Mouse (Mus musculus) thymus, adult 18-20 months (tissue): ENCODE data around the gene Cacnb1.

Source experiments
- DNase-seq, 2 experiments: peaks; one replicate each; pipeline ENCODE4 v3.0.0; 2022; ENCODE audit warnings: mixed read lengths in 2 of 2

Gene Cacnb1

DNA sequence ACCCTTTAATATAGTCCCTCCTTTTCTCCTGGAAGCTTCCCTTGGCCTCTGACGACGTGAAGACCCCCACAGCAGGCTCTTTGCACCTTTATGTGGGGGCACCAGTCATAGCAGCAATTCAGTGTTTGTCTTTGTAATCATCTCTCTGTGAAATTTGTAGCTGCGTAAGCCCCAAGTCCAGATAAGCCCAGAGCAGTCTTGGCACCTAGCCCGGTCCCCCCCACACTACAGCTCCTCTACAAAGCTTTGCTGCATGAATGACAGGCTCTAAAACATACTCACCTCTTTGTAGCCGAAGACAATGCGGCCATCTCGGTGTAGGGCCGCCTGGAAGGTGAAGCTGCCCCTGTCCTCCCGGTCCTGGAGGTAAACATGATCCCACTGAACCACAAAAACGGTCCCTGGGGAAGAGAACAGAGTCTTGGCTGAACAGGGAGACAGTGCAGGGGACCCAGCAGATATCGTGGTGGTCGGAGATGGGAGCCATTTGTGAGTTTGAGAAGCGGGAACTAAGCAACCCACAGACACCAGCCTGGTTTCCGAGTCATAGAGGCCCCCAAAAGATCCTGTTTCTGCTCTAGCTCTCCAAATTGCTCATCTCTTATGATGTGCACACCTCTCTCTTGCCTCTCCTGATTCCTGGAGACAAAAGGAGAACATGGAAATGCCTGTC is 68.2 kb downstream of the Cacnb1 start:
- DNase-seq = no peak

DNA sequence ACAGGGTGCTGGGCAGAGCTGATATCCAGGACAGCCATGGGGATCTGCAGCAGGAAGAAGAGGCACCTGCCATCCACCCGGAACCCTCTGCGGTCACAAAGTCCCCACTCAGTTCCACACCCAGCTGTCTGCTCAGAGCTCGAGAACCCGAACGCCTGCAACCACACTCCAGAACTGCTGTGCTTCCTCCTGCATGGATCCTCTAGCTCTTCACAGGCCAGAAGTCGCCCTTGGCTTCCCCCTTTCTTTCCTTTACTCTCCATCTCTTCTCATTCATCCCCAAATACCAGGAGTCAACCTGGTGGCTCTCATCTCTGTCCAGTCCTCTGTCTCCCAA is 68.9 kb downstream of the Cacnb1 start:
- no peak for DNase-seq

DNA sequence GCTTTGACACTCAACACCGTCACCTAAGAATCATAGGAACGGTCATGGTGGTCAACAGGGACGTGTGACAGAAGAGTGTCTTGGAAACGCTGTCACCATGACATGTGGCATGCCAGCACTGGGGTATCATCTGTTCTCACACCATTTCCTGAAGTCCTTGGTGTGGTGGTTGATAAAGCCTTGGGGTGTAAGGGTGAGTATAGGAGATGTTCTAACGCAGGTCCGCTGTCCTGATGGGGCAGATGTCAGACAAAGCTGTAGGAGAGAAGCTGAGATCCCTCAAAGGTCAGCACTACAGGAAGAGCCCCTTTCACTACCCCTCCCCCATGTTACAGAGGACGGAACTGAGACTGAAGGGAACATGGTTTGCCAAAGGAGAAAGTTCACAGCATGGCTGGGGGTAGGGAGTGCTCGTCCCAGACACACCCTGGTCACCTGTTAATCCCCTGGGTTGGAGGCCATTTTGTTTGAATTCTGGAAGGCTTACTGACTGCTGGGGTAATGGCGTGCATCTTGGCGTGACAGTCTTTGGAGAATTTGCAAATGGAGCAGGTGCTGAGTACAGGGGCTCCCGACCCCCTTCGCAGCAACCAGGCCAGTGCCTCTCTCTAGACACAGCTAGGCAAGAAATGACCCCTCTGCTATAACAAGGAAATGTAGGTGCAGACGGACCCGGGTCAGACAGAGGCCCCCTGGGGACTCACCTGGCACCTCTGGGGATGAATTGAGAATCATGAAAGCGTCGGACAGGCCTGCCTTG is 69.5 kb downstream of the Cacnb1 start:
- DNase-seq = no peak

DNA sequence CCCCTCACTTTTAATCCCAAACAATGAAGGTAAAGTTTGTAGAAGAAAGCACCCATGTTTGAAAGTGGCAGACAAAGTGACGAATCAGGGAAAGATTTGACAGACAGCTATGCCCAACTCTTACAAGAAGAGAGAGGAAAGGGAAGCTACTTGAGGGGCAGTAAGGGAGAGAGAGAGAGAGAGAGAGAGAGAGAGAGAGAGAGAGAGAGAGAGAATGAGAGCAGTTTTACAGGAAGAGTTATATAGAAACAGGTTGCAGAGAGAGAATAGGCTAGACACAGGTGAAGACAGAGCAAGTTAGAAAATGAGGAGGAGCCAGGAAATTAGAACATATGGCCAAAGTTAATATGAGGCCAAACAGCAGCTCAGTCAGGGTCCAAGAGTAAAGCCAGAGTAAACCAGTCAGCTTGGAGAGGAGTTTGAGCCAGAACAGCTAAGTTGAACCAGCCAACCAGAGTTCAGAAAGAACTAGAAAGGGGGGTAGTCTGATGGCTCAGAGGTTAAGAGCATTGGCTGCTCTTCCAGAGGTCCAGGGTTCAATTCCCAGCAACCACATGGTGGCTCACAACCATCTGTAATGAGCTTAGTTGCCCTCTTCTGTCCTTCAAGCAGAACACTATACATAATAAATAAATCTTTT is 70.3 kb downstream of the Cacnb1 start:
- DNase-seq = no peak
